Comparison of ENCODE assay signal across 21 mouse cellular contexts in genomic region chr7:66466641-66467040, GRCm38 (mm10).
"Had no signal": no experiment of that assay in that cellular context is flagged by ENCODE, and none has a peak within 500 bp of the region (broad histone marks: within the 10 kb centered on the region; RNA-seq: fewer than 3 reads in every experiment).

No protein-coding gene starts in this region.

- H3K27me3 ChIP-seq: heart, embryonic 12.5 days; hindbrain, embryonic 12.5 days; intestine, embryonic 15.5 days; limb, embryonic 13.5 days; limb, embryonic 15.5 days; liver, embryonic 12.5 days had no signal

- H3K9me3 ChIP-seq: heart, embryonic 12.5 days; hindbrain, embryonic 10.5 days; hindbrain, embryonic 12.5 days; intestine, embryonic 15.5 days; limb, embryonic 13.5 days; limb, embryonic 15.5 days; liver, embryonic 12.5 days had no signal

- H3K27ac ChIP-seq: gastrocnemius, adult 2 months; hindbrain, embryonic 10.5 days; hindbrain, embryonic 12.5 days; hindbrain, embryonic 14.5 days; intestine, embryonic 15.5 days; layer of hippocampus, adult 2 months; limb, embryonic 13.5 days; limb, embryonic 15.5 days; liver, embryonic 12.5 days had no signal

- DNase-seq: gastrocnemius, adult 2 months; gastrocnemius, postnatal 10 days; gastrocnemius, postnatal 25 days; heart, postnatal 10 days; heart, postnatal 4 days; kidney, adult 18-20 months; kidney, adult 8-10 months; kidney, postnatal 10 days; kidney, postnatal 25 days; kidney, postnatal 4 days; layer of hippocampus, postnatal 36 days; left cerebral cortex, postnatal 4 days had no signal

- H3K4me1 ChIP-seq: heart, embryonic 12.5 days; hindbrain, embryonic 12.5 days; intestine, embryonic 15.5 days; limb, embryonic 13.5 days; limb, embryonic 15.5 days; liver, embryonic 12.5 days had no signal

- H3K4me3 ChIP-seq: gastrocnemius, adult 2 months; heart, embryonic 12.5 days; hindbrain, embryonic 10.5 days; hindbrain, embryonic 12.5 days; intestine, embryonic 15.5 days; layer of hippocampus, adult 2 months; limb, embryonic 13.5 days; limb, embryonic 15.5 days; liver, embryonic 12.5 days had no signal

- H3K36me3 ChIP-seq: heart, embryonic 12.5 days; hindbrain, embryonic 10.5 days; hindbrain, embryonic 12.5 days; intestine, embryonic 15.5 days; limb, embryonic 13.5 days; limb, embryonic 15.5 days; liver, embryonic 12.5 days had no signal
